Mouse (Mus musculus) testis, adult 2 months (tissue): ENCODE measurements around the gene Samd13. TPM values are rescaled to one million over a fixed set of nuclear protein-coding genes. Genes with fewer than 3 reads are reported as not detected.

Experiments
- H3K27ac ChIP-seq: fragments of 200-500 bp; 2 replicates; pipeline ENCODE4 v1.5.1; 2012; ENCODE audit warnings: low read depth, low read length; ENCODE audit not compliant: control insufficient read depth, insufficient read depth
- H3K27me3 ChIP-seq: fragments of 200-500 bp; 2 replicates; pipeline ENCODE4 v1.6.1; 2012; ENCODE audit warnings: mild to moderate bottlenecking, low read length, moderate library complexity; ENCODE audit not compliant: control insufficient read depth, insufficient read depth
- H3K36me3 ChIP-seq: fragments of 200-500 bp; 2 replicates; pipeline ENCODE4 v1.6.1; 2012; ENCODE audit warnings: mild to moderate bottlenecking, low read length; ENCODE audit not compliant: control insufficient read depth, insufficient read depth
- H3K4me1 ChIP-seq: fragments of 200-500 bp; 2 replicates; pipeline ENCODE4 v1.6.1; 2012; ENCODE audit warnings: low read length; ENCODE audit not compliant: control insufficient read depth, insufficient read depth
- H3K4me3 ChIP-seq: fragments of 200-500 bp; 2 replicates; pipeline ENCODE4 v1.5.1; 2012; ENCODE audit warnings: low read depth, mild to moderate bottlenecking, low read length, moderate library complexity, mixed read lengths; ENCODE audit not compliant: control insufficient read depth
- CTCF ChIP-seq: fragments of 200-500 bp; IDR thresholded peaks from 2 replicates; pipeline ENCODE4 v1.5.1; 2012; ENCODE audit warnings: low read depth, mild to moderate bottlenecking, inconsistent platforms, low read length, moderate library complexity; ENCODE audit not compliant: control insufficient read depth, insufficient read depth, insufficient replicate concordance
- POLR2A ChIP-seq: fragments of 200-500 bp; IDR thresholded peaks from 2 replicates; pipeline ENCODE4 v1.6.1; 2012; ENCODE audit warnings: low read depth, mild to moderate bottlenecking, inconsistent platforms, low read length, moderate library complexity; ENCODE audit not compliant: control insufficient read depth
- polyA plus RNA-seq: library from polyadenylated mRNA; depleted of rRNA; stranded (reverse); fragments of >200 nt; gene quantifications from 2 replicates; pipeline ENCODE4 v1.2.3, GENCODE M21; 2012

The Samd13 gene
- polyA plus RNA-seq, 1 experiment, result not detected

DNA sequence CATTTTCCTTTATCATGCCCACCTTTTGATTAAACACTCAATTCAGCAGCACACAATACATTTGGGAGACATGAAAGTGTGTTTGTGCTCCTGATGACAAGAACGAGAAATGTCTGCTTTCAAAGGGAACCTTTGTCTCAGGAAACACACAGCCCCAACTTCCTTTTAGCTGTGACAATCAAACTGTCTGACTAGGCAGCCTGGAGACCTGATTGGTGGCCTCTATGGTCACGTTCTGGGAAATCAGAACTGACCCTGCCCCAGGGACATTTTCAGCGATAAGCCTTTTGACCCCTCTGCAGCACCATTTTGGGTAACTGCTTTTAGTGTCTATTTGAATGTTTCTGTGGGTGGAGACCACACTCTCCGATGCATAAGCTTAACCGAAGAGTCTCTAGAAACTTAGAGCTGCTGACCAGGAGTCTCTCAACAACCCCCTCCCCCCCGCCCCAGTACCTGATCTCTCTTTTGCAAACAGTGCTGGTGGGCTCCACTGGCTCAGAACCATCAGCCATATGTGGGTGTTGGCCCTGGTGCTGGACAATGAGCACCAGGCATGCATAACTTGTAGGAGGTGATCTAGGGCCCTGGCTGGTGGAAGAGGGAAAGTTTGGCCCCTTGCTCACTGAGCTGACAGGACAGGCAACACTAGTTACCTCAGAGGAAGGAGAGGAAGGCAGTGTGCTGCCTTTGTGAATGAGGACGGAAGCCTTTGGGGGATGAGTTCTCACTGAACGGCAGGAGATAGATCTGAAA lies 57.0 kb downstream of the Samd13 start:
- H3K36me3 ChIP-seq, result no peaks in the 10 kb centered on the region
- no peak overlapping the region for H3K27ac ChIP-seq
- TF ChIP-seq CTCF (no peak), POLR2A (no peak)
- H3K27me3 ChIP-seq, result no peaks in the 10 kb centered on the region
- H3K4me1 ChIP-seq, result no peaks in the 10 kb centered on the region
- no peak overlapping the region for H3K4me3 ChIP-seq

DNA sequence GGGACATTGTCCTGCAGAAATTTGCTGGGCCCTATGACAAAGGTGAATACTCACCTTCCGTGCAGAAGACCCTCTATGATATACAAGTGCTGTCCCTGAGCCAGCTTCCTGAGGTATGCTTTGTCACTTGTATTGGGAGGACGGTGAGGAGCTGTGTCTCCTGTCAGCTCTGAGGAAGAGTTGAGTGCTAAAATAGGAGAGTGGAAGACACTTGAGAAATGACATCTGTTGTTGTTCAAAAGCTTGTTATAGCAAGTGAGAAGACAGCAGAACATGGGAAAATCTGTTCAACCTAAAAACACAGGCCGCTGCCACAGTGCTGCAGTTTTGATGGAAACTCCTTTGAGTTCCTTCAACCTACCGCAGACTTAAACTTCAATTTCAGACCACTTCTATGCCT lies 59.6 kb downstream of the Samd13 start:
- H3K4me1 ChIP-seq, result no peaks in the 10 kb centered on the region; the same call in 1 of the 2 replicates
- no peak overlapping the region for H3K27ac ChIP-seq
- no peak overlapping the region for H3K4me3 ChIP-seq
- H3K27me3 ChIP-seq, result no peaks in the 10 kb centered on the region
- no peaks in the 10 kb centered on the region for H3K36me3 ChIP-seq
- TF ChIP-seq CTCF (no peak), POLR2A (no peak)

GRCm38 (mm10) chr3:146621966-146622365 lies 63.4 kb downstream of the Samd13 start:
- no peak for TF ChIP-seq POLR2A
- TF ChIP-seq CTCF, result no peak
- H3K27ac ChIP-seq, result no peak overlapping the region
- H3K36me3 ChIP-seq, result no peaks in the 10 kb centered on the region
- H3K4me1 ChIP-seq, result no peaks in the 10 kb centered on the region; the same call in 1 of the 2 replicates
- H3K4me3 ChIP-seq, result no peak overlapping the region
- no peaks in the 10 kb centered on the region for H3K27me3 ChIP-seq

DNA sequence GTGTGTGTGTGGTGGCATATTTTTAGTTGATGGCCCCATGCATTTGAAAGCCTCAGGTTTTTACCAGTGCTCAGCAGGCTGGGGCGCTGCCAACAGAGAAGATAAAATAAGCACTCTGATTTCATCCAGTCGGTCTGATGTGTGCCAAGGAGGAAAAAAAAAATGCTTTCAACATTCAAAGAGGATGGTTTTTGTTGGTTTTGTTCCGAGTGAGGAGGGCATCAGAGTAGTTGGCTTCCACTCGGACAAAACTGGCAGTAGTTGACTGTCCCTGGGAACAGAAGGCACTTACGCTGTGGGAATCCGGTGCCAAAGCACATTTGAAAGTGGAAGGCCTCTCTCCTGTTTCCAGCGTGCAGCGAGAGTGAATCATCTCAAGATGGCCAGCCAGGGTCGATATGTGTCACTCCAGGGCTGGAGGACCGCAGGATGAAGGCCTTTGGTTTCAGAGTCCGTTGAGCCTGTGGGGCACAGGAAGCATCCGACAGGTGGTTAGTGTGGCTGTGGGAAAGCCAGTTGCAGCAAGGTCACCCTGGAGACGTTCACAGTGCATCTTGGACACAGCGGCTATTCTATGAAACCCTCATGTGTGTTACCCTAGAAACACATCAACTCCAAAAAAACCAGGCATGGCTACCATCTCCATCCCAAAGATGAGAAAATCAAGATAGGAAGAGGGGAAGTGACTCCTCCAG lies 64.7 kb downstream of the Samd13 start:
- no peak overlapping the region for H3K4me3 ChIP-seq
- no peak overlapping the region for H3K27ac ChIP-seq
- no peaks in the 10 kb centered on the region for H3K36me3 ChIP-seq
- TF ChIP-seq POLR2A (no peak), CTCF (no peak)
- H3K27me3 ChIP-seq, result no peaks in the 10 kb centered on the region
- H3K4me1 ChIP-seq, result no peaks in the 10 kb centered on the region; the same call in 1 of the 2 replicates

- Histone ChIP-seq H3K27ac (no peak overlapping the region), H3K4me1 (no peaks in the 10 kb centered on the region; the same call in 1 of the 2 replicates), H3K36me3 (no peaks in the 10 kb centered on the region), H3K27me3 (no peaks in the 10 kb centered on the region), H3K4me3 (no peak overlapping the region)
- TF ChIP-seq POLR2A (no peak), CTCF (no peak)
These were observed 65.3 kb downstream of the Samd13 start for GRCm38 (mm10) chr3:146620101-146620500.

- H3K36me3 ChIP-seq, result no peaks in the 10 kb centered on the region
These were observed 67.0 kb downstream of the Samd13 start for GRCm38 (mm10) chr3:146618357-146618756.

GRCm38 (mm10) chr3:146617946-146618345 lies 67.4 kb downstream of the Samd13 start:
- Histone ChIP-seq H3K36me3 (no peaks in the 10 kb centered on the region), H3K4me3 (no peak overlapping the region), H3K27ac (no peak overlapping the region), H3K4me1 (no peaks in the 10 kb centered on the region; the same call in 1 of the 2 replicates), H3K27me3 (no peaks in the 10 kb centered on the region)
- TF ChIP-seq CTCF (no peak), POLR2A (no peak)

More at GRCm38 (mm10) chr3:146618357-146618756, 67.0 kb downstream of the Samd13 start:
- H3K4me1 ChIP-seq, result no peaks in the 10 kb centered on the region; the same call in 1 of the 2 replicates
- H3K4me3 ChIP-seq, result no peak overlapping the region
- TF ChIP-seq CTCF (no peak), POLR2A (no peak)
- H3K27me3 ChIP-seq, result no peaks in the 10 kb centered on the region
- no peak overlapping the region for H3K27ac ChIP-seq
